Mouse (Mus musculus): ENCODE measurements around the gene Tprn.
A peak's percentile ranks its signal among the peaks of the same experiment; 100 is the strongest.

The Tprn gene

GRCm38 (mm10) chr2:25264851-25265250 is 2.4 kb downstream of the Tprn start:
- no peak for DNase-seq (ENCODE audit: extremely low read depth, low read depth)

GRCm38 (mm10) chr2:25265897-25266656 is 3.7 kb downstream of the Tprn start:
- peak; percentile 85 for DNase-seq (ENCODE audit: extremely low read depth, low read depth)

GRCm38 (mm10) chr2:25266720-25267119 is 4.3 kb downstream of the Tprn start:
- DNase-seq (ENCODE audit: extremely low read depth, low read depth), result no peak

- no peak for DNase-seq (ENCODE audit: extremely low read depth, low read depth)
Observed at GRCm38 (mm10) chr2:25267241-25267640, 4.8 kb downstream of the Tprn start.

GRCm38 (mm10) chr2:25267746-25268309 is 5.4 kb downstream of the Tprn start:
- DNase-seq (ENCODE audit: extremely low read depth, low read depth), result no peak

GRCm38 (mm10) chr2:25271827-25272511 is 9.6 kb downstream of the Tprn start, which contains the start of the genes Ssna1 and Anapc2:
Ssna1 (minus strand) TSS chr2:25272438.
Anapc2 (plus strand) TSS chr2:25272478.
- peak; percentile 80 for DNase-seq (ENCODE audit: extremely low read depth, low read depth)

- no peak for DNase-seq (ENCODE audit: extremely low read depth, low read depth)
Observed at GRCm38 (mm10) chr2:25272515-25272914, 10.1 kb downstream of the Tprn start.

- no peak for DNase-seq (ENCODE audit: extremely low read depth, low read depth)
Observed at GRCm38 (mm10) chr2:25273010-25273409, 10.6 kb downstream of the Tprn start.

- no peak for DNase-seq (ENCODE audit: extremely low read depth, low read depth)
Observed at GRCm38 (mm10) chr2:25278928-25279882, 16.8 kb downstream of the Tprn start.

GRCm38 (mm10) chr2:25285551-25285950 is 23.1 kb downstream of the Tprn start:
- DNase-seq (ENCODE audit: extremely low read depth, low read depth), result no peak

GRCm38 (mm10) chr2:25286314-25286713 is 23.9 kb downstream of the Tprn start:
- no peak for DNase-seq (ENCODE audit: extremely low read depth, low read depth)

GRCm38 (mm10) chr2:25286837-25287636 is 24.6 kb downstream of the Tprn start:
- DNase-seq (ENCODE audit: extremely low read depth, low read depth), result no peak

GRCm38 (mm10) chr2:25287927-25288649 is 25.7 kb downstream of the Tprn start, which contains the start of gene Tmem210:
Tmem210 (plus strand) TSS chr2:25288145.
- no peak for DNase-seq (ENCODE audit: extremely low read depth, low read depth)

- DNase-seq (ENCODE audit: extremely low read depth, low read depth), result no peak
Observed at GRCm38 (mm10) chr2:25288734-25289345, 26.4 kb downstream of the Tprn start.

- no peak for DNase-seq (ENCODE audit: extremely low read depth, low read depth)
Observed at GRCm38 (mm10) chr2:25289651-25290050, 27.2 kb downstream of the Tprn start, which contains the start of gene Lrrc26. Lrrc26 (plus strand) TSS chr2:25289915.

- no peak for DNase-seq (ENCODE audit: extremely low read depth, low read depth)
Observed at GRCm38 (mm10) chr2:25290101-25290815, 27.8 kb downstream of the Tprn start.

- no peak for DNase-seq (ENCODE audit: extremely low read depth, low read depth)
Observed at GRCm38 (mm10) chr2:25290816-25291130, 28.4 kb downstream of the Tprn start.

- no peak for DNase-seq (ENCODE audit: extremely low read depth, low read depth)
Observed at GRCm38 (mm10) chr2:25291184-25292053, 29.0 kb downstream of the Tprn start.

Measured in MEL-GATA-1-ER (cell line).